Mouse (Mus musculus) testis, postnatal 14 days (tissue): ENCODE results near the gene Ltb4r2.

Source experiments
- DNase-seq: peaks from one replicate; pipeline ENCODE4 v3.0.0; 2021; ENCODE audit warnings: low spot score

The Ltb4r2 gene

GRCm38 (mm10) chr14:55781310-55781709 lies 20.1 kb downstream of the Ltb4r2 start:
- peak; percentile 62 for DNase-seq

GRCm38 (mm10) chr14:55782361-55782960 lies 21.2 kb downstream of the Ltb4r2 start:
- DNase-seq: peak; percentile 2

GRCm38 (mm10) chr14:55783171-55783957 lies 22.1 kb downstream of the Ltb4r2 start:
- peak; percentile 5 for DNase-seq

- DNase-seq: peak; percentile 4
Measured at GRCm38 (mm10) chr14:55783958-55784235, 22.7 kb downstream of the Ltb4r2 start, which contains the start of gene Adcy4. Gene Adcy4, minus strand, starts transcription at chr14:55784095.

- peak; percentile 2 for DNase-seq
Measured at GRCm38 (mm10) chr14:55785195-55785594, 24.0 kb downstream of the Ltb4r2 start.

- DNase-seq: peak; percentile 5
Measured at GRCm38 (mm10) chr14:55787731-55788130, 26.5 kb downstream of the Ltb4r2 start.

GRCm38 (mm10) chr14:55788256-55789050 lies 27.2 kb downstream of the Ltb4r2 start, which contains the start of gene Ripk3:
Gene Ripk3, minus strand, starts transcription at chr14:55788865.
- peak; percentile 19 for DNase-seq

GRCm38 (mm10) chr14:55793461-55793860 lies 32.2 kb downstream of the Ltb4r2 start:
- DNase-seq: no peak

- DNase-seq: no peak
Measured at GRCm38 (mm10) chr14:55793946-55794345, 32.7 kb downstream of the Ltb4r2 start.

- DNase-seq: peak; percentile 66
Measured at GRCm38 (mm10) chr14:55795380-55796163, 34.3 kb downstream of the Ltb4r2 start.
